Mouse (Mus musculus) CH12.LX (cell line): ENCODE measurements around the gene Amt.

Experiments used
- CTCF ChIP-seq, 2 experiments: IDR thresholded peaks in 1 of 2; conservative IDR thresholded peaks in 1 of 2; 2 replicates each; pipeline ENCODE4 v1.5.1; 2011 to 2012; ENCODE audit warnings: low read depth in 2 of 2, low read length in 2 of 2, improper control_type of control experiment in 1 of 2, inconsistent platforms in 1 of 2, mild to moderate bottlenecking in 1 of 2, moderate library complexity in 1 of 2
- ELF1 ChIP-seq: IDR thresholded peaks from 2 replicates; pipeline ENCODE4 v1.6.1; 2014; ENCODE audit warnings: low read depth, mild to moderate bottlenecking, inconsistent platforms, low read length, improper control_type of control experiment
- JUND ChIP-seq: conservative IDR thresholded peaks from 2 replicates; pipeline ENCODE4 v1.6.1; 2011; ENCODE audit warnings: low read depth, low read length, improper control_type of control experiment
- MAX ChIP-seq: IDR thresholded peaks from 2 replicates; pipeline ENCODE4 v1.6.1; 2011; ENCODE audit warnings: low read length, improper control_type of control experiment
- NRF1 ChIP-seq: IDR thresholded peaks from 2 replicates; pipeline ENCODE4 v1.6.1; 2014; ENCODE audit warnings: low read depth, mild to moderate bottlenecking, inconsistent platforms, low read length, improper control_type of control experiment, moderate library complexity
- POLR2A ChIP-seq: IDR thresholded peaks from 2 replicates; pipeline ENCODE4 v1.6.1; 2011; ENCODE audit warnings: low read depth, mild to moderate bottlenecking, improper control_type of control experiment, low read length
- POLR2AphosphoS2 ChIP-seq: IDR thresholded peaks from 2 replicates; pipeline ENCODE4 v1.6.1; 2011; ENCODE audit warnings: low read depth, low read length, improper control_type of control experiment
- TCF12 ChIP-seq: IDR thresholded peaks from 2 replicates; pipeline ENCODE4 v1.6.1; 2014; ENCODE audit warnings: low read depth, mild to moderate bottlenecking, inconsistent platforms, low read length, improper control_type of control experiment
- USF1 ChIP-seq: IDR thresholded peaks from 2 replicates; pipeline ENCODE4 v1.6.1; 2014; ENCODE audit warnings: low read depth, mild to moderate bottlenecking, inconsistent platforms, low read length, improper control_type of control experiment
- ZC3H11A ChIP-seq: IDR thresholded peaks from 2 replicates; pipeline ENCODE4 v1.6.1; 2012; ENCODE audit warnings: low read depth, mild to moderate bottlenecking, inconsistent platforms, low read length, improper control_type of control experiment
- ZNF384 ChIP-seq: IDR thresholded peaks from 2 replicates; pipeline ENCODE4 v1.6.1; 2012; ENCODE audit warnings: low read depth, low read length, improper control_type of control experiment, inconsistent platforms

DNA sequence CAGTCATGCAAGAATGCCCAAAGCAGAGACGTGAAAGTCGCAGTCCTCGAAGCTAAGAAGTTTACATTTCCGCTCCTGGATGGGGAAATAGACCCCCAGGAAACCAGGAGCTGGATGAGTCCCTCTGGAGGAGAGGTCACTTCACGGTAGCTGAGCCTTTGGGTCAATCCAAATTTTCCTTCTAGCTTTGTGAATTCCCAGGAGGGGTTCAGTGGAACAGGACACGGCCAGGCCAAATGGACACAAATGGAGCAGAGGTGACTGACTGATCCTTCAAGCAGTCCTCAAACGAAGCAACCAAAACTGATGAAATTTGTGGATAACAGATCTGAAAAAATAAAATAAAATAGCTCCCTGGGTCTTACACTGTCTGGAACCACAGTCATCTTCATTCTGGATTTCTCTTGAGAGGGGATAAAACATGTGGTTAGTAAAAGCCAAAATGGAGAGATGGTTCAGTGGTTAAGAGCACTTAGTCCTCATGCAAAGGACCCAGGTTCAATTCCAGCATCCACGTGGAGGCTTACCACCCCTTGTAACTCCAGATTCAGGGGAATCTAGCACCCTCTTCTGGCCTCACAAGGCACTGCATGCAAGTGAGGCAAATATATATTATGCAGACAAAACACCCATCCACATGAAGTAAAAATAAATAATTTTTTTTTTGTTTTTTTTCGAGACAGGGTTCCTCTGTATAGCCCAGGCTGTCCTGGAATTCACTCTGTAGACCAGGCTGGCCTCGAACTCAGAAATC is 17.8 kb upstream of the Amt start:
- TF ChIP-seq POLR2A = no peak
- no peak for TF ChIP-seq ZNF384
- TF ChIP-seq ZC3H11A = no peak
- no peak for TF ChIP-seq JUND
- no peak for TF ChIP-seq TCF12
- TF ChIP-seq NRF1 = no peak
- peak; percentile 70 for TF ChIP-seq MAX
- TF ChIP-seq POLR2AphosphoS2 = no peak
- TF ChIP-seq USF1 = no peak
- TF ChIP-seq ELF1 = no peak
- TF ChIP-seq CTCF (conservative IDR thresholded peaks at IDR 0.05 in 1 of 2, IDR thresholded peaks at IDR 0.05 in 1 of 2; ENCODE audit: low read depth in 2 of 2, low read length in 2 of 2) = peak; percentile 75 to 84
